In genomic region chr16:96539091-96539490, GRCm38 (mm10) we compare ENCODE assay signal across 24 mouse cellular contexts.
DNase-seq lines count a peak whose midpoint lies in the region; ATAC-seq and TF ChIP-seq lines count a peak whose summit lies in the region.
"Had no signal": no experiment of that assay in that cellular context is flagged by ENCODE, and none has a peak within 500 bp of the region (broad histone marks: within the 10 kb centered on the region; RNA-seq: fewer than 3 reads in every experiment).

No protein-coding gene starts in this region.

- H3K27me3 ChIP-seq in hindbrain, postnatal 0 days (ENCODE audit: insufficient read depth, low read length) = no peaks in the 10 kb centered on the region
- no peaks in the 10 kb centered on the region for H3K27me3 ChIP-seq in hindbrain, embryonic 14.5 days (ENCODE audit: control insufficient read depth, insufficient read depth, low read length)
- no peaks in the 10 kb centered on the region for H3K27me3 ChIP-seq in lung, embryonic 14.5 days (ENCODE audit: insufficient read depth, low read length)
- H3K27me3 ChIP-seq: embryonic facial prominence, embryonic 12.5 days; forebrain, embryonic 12.5 days; forebrain, embryonic 15.5 days; hindbrain, embryonic 12.5 days had no signal

- H3K4me3 ChIP-seq in hindbrain, postnatal 0 days (ENCODE audit: low read length) = no peak overlapping the region
- no peak overlapping the region for H3K4me3 ChIP-seq in hindbrain, embryonic 14.5 days (replicated peaks; ENCODE audit: low read length)
- no peak overlapping the region for H3K4me3 ChIP-seq in lung, embryonic 14.5 days (ENCODE audit: low read depth, low read length)
- H3K4me3 ChIP-seq: embryonic facial prominence, embryonic 12.5 days; erythroblast, embryonic 14.5 days; forebrain, embryonic 12.5 days; forebrain, embryonic 15.5 days; heart, adult 2 months; heart, embryonic 10.5 days; heart, embryonic 13.5 days; hindbrain, embryonic 12.5 days had no signal

- H3K4me2 ChIP-seq in hindbrain, postnatal 0 days (ENCODE audit: low read depth, low read length) = no peak overlapping the region
- H3K4me2 ChIP-seq in hindbrain, embryonic 14.5 days (replicated peaks) = no peak overlapping the region
- H3K4me2 ChIP-seq in lung, embryonic 14.5 days = no peak overlapping the region
- H3K4me2 ChIP-seq: embryonic facial prominence, embryonic 12.5 days; forebrain, embryonic 12.5 days; forebrain, embryonic 15.5 days; heart, embryonic 13.5 days; hindbrain, embryonic 12.5 days had no signal

- no peaks in the 10 kb centered on the region for H3K36me3 ChIP-seq in hindbrain, postnatal 0 days (ENCODE audit: insufficient read depth, low read length)
- no peaks in the 10 kb centered on the region for H3K36me3 ChIP-seq in hindbrain, embryonic 14.5 days (replicated peaks; ENCODE audit: control insufficient read depth, insufficient read depth)
- no peaks in the 10 kb centered on the region for H3K36me3 ChIP-seq in lung, embryonic 14.5 days (ENCODE audit: insufficient read depth)
- H3K36me3 ChIP-seq: embryonic facial prominence, embryonic 12.5 days; forebrain, embryonic 12.5 days; forebrain, embryonic 15.5 days; heart, embryonic 10.5 days; heart, embryonic 13.5 days; hindbrain, embryonic 12.5 days had no signal

- H3K27ac ChIP-seq in hindbrain, postnatal 0 days = no peak overlapping the region
- H3K27ac ChIP-seq in hindbrain, embryonic 14.5 days = no peak overlapping the region
- H3K27ac ChIP-seq in lung, embryonic 14.5 days (ENCODE audit: low read depth) = no peak overlapping the region
- H3K27ac ChIP-seq: embryonic facial prominence, embryonic 12.5 days; forebrain, embryonic 12.5 days; forebrain, embryonic 15.5 days; heart, adult 2 months; heart, embryonic 10.5 days; heart, embryonic 13.5 days; hindbrain, embryonic 12.5 days had no signal

- H3K4me1 ChIP-seq in hindbrain, postnatal 0 days (ENCODE audit: insufficient read depth, low read length) = 0 out of 2 replicates have a peak, but pooled peaks cover 9% of the 10 kb centered on the region
- no peaks in the 10 kb centered on the region for H3K4me1 ChIP-seq in hindbrain, embryonic 14.5 days (replicated peaks; ENCODE audit: control insufficient read depth, insufficient read depth, low read length)
- H3K4me1 ChIP-seq in lung, embryonic 14.5 days (ENCODE audit: insufficient read depth) = no peaks in the 10 kb centered on the region; the same call in 1 of the 2 replicates
- H3K4me1 ChIP-seq: forebrain, embryonic 12.5 days; forebrain, embryonic 15.5 days; hindbrain, embryonic 12.5 days had no signal

- H3K9ac ChIP-seq in hindbrain, postnatal 0 days (replicated peaks; ENCODE audit: low read length) = no peak overlapping the region
- no peak overlapping the region for H3K9ac ChIP-seq in hindbrain, embryonic 14.5 days
- no peak overlapping the region for H3K9ac ChIP-seq in lung, embryonic 14.5 days
- H3K9ac ChIP-seq: embryonic facial prominence, embryonic 12.5 days; forebrain, embryonic 12.5 days; forebrain, embryonic 15.5 days; heart, embryonic 13.5 days; hindbrain, embryonic 12.5 days had no signal

- TF ChIP-seq CTCF in hindbrain, postnatal 0 days (IDR thresholded peaks at IDR 0.05; ENCODE audit: low read depth) = no peak
- no peak for TF ChIP-seq CTCF in lung, embryonic 14.5 days (IDR thresholded peaks at IDR 0.05; ENCODE audit: low read depth)
- TF ChIP-seq CTCF in brain, embryonic 14.5 days (IDR thresholded peaks at IDR 0.05; ENCODE audit: borderline replicate concordance, extremely low read depth, insufficient read depth, insufficient read length) = no peak

- 42% methylated on average over 4 of the region's 4 CpGs for WGBS in hindbrain, postnatal 0 days
- 70% methylated on average over 4 of the region's 4 CpGs for WGBS in hindbrain, embryonic 14.5 days
- WGBS in lung, embryonic 14.5 days = 36% methylated on average over 4 of the region's 4 CpGs

- no peak for TF ChIP-seq POLR2A in brain, embryonic 14.5 days (IDR thresholded peaks at IDR 0.05; ENCODE audit: borderline replicate concordance, extremely low read depth, insufficient read depth, insufficient read length, poor library complexity, severe bottlenecking)

- peak; percentile 18 for DNase-seq in hindbrain, postnatal 0 days (ENCODE audit: low spot score)
- no peak for DNase-seq in hindbrain, embryonic 14.5 days (ENCODE audit: low spot score)
- peak; percentile 10 for DNase-seq in lung, embryonic 14.5 days
- DNase-seq in lung, postnatal 4 days = no peak
- peak; percentile 18 for DNase-seq in brain, embryonic 14.5 days (ENCODE audit: low read depth)
- DNase-seq in layer of hippocampus, postnatal 14 days (ENCODE audit: low spot score in 2 of 2) = no peak
- DNase-seq: adrenal gland, adult 2 months; adrenal gland, postnatal 14 days; cerebellum, adult 18-20 months; cerebellum, adult 9-10 months; cerebellum, postnatal 14 days; gastrocnemius, postnatal 25 days; heart, adult 2 months; heart, postnatal 14 days had no signal

- ATAC-seq in hindbrain, postnatal 0 days = no peak
- ATAC-seq in hindbrain, embryonic 14.5 days (ENCODE audit: low FRiP score) = no peak
- ATAC-seq in lung, embryonic 14.5 days (ENCODE audit: insufficient read depth) = no peak
- ATAC-seq: CD4-positive, CD25-positive, alpha-beta regulatory T cell, adult 4 months; forebrain, embryonic 15.5 days; hindbrain, embryonic 16.5 days; inflammation-experienced regulatory T-cells, adult 6 months had no signal

- H3K9me3 ChIP-seq in hindbrain, postnatal 0 days (ENCODE audit: low read length) = no peaks in the 10 kb centered on the region
- H3K9me3 ChIP-seq in hindbrain, embryonic 14.5 days (ENCODE audit: control insufficient read depth, low read length) = no peaks in the 10 kb centered on the region
- no peaks in the 10 kb centered on the region for H3K9me3 ChIP-seq in lung, embryonic 14.5 days (ENCODE audit: low read depth, low read length)
- H3K9me3 ChIP-seq: embryonic facial prominence, embryonic 12.5 days; forebrain, embryonic 12.5 days; forebrain, embryonic 15.5 days; heart, embryonic 10.5 days; heart, embryonic 13.5 days; hindbrain, embryonic 12.5 days had no signal

Comparison
In these comparisons a context has a peak if more than half of its experiments do, and no peak if none do; other contexts are left out.
1. DNase-seq: peak in hindbrain, postnatal 0 days (single experiment), lung, embryonic 14.5 days (single experiment) and brain, embryonic 14.5 days (single experiment); none in hindbrain, embryonic 14.5 days (single experiment), lung, postnatal 4 days (0 of 2) and layer of hippocampus, postnatal 14 days (0 of 2).